Mouse (Mus musculus) stomach, postnatal 0 days (tissue): ENCODE measurements around the gene Il6st.

Experiments used
- CTCF ChIP-seq: IDR thresholded peaks from 2 replicates; pipeline ENCODE4 v1.5.1; 2016; ENCODE audit warnings: antibody characterized with exemption, low read depth, mild to moderate bottlenecking, moderate library complexity
- EP300 ChIP-seq: optimal IDR thresholded peaks from 2 replicates; pipeline ENCODE3; 2016; ENCODE audit warnings: antibody characterized with exemption

GRCm38 (mm10) chr13:112462411-112462987 is 1.4 kb upstream of the Il6st start:
- TF ChIP-seq EP300 (no peak), CTCF (no peak)
